Comparison of ENCODE assay signal across 28 mouse cellular contexts in genomic region chr1:69340481-69340880, GRCm38 (mm10).
"Had no signal": no experiment of that assay in that cellular context is flagged by ENCODE, and none has a peak within 500 bp of the region (broad histone marks: within the 10 kb centered on the region; RNA-seq: fewer than 3 reads in every experiment).

No protein-coding gene starts in this region.

- H3K4me2 ChIP-seq: heart, embryonic 11.5 days; heart, embryonic 13.5 days; heart, embryonic 15.5 days; hindbrain, embryonic 13.5 days; hindbrain, embryonic 15.5 days; kidney, embryonic 15.5 days; limb, embryonic 13.5 days; liver, embryonic 11.5 days; liver, embryonic 13.5 days; liver, embryonic 15.5 days had no signal

- H3K4me1 ChIP-seq: heart, embryonic 13.5 days; heart, embryonic 15.5 days; hindbrain, embryonic 13.5 days; hindbrain, embryonic 15.5 days; kidney, embryonic 15.5 days; limb, embryonic 13.5 days; liver, embryonic 13.5 days; liver, embryonic 15.5 days had no signal

- H3K4me3 ChIP-seq: gastrocnemius, adult 2 months; heart, adult 2 months; heart, embryonic 13.5 days; heart, embryonic 15.5 days; hindbrain, embryonic 13.5 days; hindbrain, embryonic 15.5 days; kidney, embryonic 15.5 days; layer of hippocampus, adult 2 months; left cerebral cortex, adult 2 months; limb, embryonic 13.5 days; liver, embryonic 13.5 days; liver, embryonic 15.5 days had no signal

- H3K9me3 ChIP-seq: heart, embryonic 13.5 days; heart, embryonic 15.5 days; hindbrain, embryonic 13.5 days; hindbrain, embryonic 15.5 days; kidney, embryonic 15.5 days; limb, embryonic 13.5 days; liver, embryonic 13.5 days; liver, embryonic 15.5 days had no signal

- ATAC-seq: hindbrain, postnatal 0 days; intestine, embryonic 16.5 days; liver, postnatal 0 days had no signal

- H3K27me3 ChIP-seq: heart, embryonic 13.5 days; heart, embryonic 15.5 days; hindbrain, embryonic 13.5 days; hindbrain, embryonic 15.5 days; kidney, embryonic 15.5 days; limb, embryonic 13.5 days; liver, embryonic 13.5 days; liver, embryonic 15.5 days had no signal

- DNase-seq: gastrocnemius, adult 2 months; gastrocnemius, postnatal 10 days; gastrocnemius, postnatal 25 days; heart, adult 2 months; heart, postnatal 14 days; heart, postnatal 36 days; kidney, adult 11 months; kidney, adult 2 months; kidney, adult 9 months; kidney, postnatal 10 days; kidney, postnatal 25 days; kidney, postnatal 4 days; liver; liver, embryonic 13.5 days; liver, postnatal 0 days had no signal

- H3K36me3 ChIP-seq: heart, embryonic 13.5 days; heart, embryonic 15.5 days; hindbrain, embryonic 13.5 days; hindbrain, embryonic 15.5 days; kidney, embryonic 15.5 days; limb, embryonic 13.5 days; liver, embryonic 13.5 days; liver, embryonic 15.5 days had no signal

- H3K9ac ChIP-seq: heart, embryonic 13.5 days; heart, embryonic 15.5 days; hindbrain, embryonic 13.5 days; hindbrain, embryonic 15.5 days; kidney, embryonic 15.5 days; limb, embryonic 13.5 days; liver, embryonic 13.5 days; liver, embryonic 15.5 days; liver, postnatal 0 days had no signal

- H3K27ac ChIP-seq: gastrocnemius, adult 2 months; heart, adult 2 months; heart, embryonic 13.5 days; heart, embryonic 15.5 days; hindbrain, embryonic 13.5 days; hindbrain, embryonic 15.5 days; hindbrain, postnatal 0 days; kidney, embryonic 15.5 days; layer of hippocampus, adult 2 months; left cerebral cortex, adult 2 months; limb, embryonic 13.5 days; liver, embryonic 13.5 days; liver, embryonic 15.5 days had no signal
